Mouse (Mus musculus) right cerebral cortex, postnatal 4 days (tissue): ENCODE measurements around the gene Gmds.

Experiments used
- DNase-seq: peaks from one replicate; pipeline ENCODE4 v3.0.0-alpha.2; 2022

Gmds gene

GRCm38 (mm10) chr13:31943482-31944275 is 394.9 kb downstream of the Gmds start:
- no peak for DNase-seq

GRCm38 (mm10) chr13:31929299-31929698 is 409.2 kb downstream of the Gmds start:
- DNase-seq = no peak

DNA sequence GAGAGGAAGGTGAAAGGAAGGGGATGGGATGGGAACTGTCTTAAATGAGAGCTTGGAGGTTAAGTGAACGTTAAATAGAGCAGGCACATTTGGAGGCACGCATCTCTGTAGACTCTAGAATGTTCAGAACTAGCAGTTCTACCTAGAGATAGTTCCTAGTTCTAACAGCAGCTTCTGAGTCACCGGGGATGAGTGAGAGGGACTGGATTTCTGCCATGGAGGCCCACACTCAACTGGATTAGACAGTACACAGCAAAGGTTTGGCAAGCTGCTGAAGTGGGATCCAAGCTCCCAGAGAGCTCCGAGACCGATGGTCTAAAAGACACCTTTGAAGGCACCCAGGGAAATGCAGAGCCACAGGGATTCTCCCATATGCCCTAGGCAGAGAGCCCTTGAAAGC is 411.9 kb downstream of the Gmds start:
- no peak for DNase-seq

DNA sequence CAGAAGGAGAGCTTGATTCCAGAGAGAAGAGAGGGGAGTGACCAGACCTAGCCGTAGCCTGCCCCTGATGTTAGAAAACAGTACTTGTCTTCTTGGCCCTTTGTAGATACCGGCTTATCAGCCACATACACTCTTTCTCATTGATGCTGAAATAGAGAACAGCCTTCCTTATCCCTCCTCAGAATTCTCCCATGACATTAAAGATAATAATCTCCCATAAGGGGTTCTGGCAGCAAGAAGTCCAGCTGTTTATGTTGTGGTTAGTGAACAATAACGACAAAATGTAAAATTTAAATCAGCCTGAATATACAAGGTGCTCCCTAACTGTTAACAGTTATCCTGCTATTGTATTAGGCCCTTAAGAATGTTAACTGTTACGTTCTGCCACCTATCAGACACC is 414.0 kb downstream of the Gmds start:
- DNase-seq = no peak

DNA sequence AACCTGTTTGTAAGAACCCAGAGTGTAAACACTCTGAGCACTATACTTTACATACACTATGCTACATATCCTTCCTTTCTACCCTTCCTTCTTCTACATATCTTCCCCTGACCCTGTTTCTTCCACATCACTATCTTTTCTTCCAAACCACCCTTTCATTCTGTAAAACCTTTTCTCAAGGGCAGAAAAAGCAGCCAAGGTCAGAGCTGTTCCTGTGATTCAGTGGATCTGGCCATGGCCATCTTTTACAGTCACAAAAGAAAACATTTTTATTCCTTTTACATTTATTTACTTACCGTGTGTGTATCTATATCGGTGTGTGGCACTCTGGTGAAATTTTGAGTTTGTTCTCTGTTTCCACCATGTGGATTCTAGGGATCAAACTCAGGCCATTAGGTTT is 418.8 kb downstream of the Gmds start:
- DNase-seq = no peak

GRCm38 (mm10) chr13:31917387-31917786 is 421.2 kb downstream of the Gmds start:
- no peak for DNase-seq

- no peak for DNase-seq
Measured at GRCm38 (mm10) chr13:31915748-31916147, 422.8 kb downstream of the Gmds start.

- DNase-seq = no peak
Measured at GRCm38 (mm10) chr13:31914901-31915587, 423.5 kb downstream of the Gmds start.

- no peak for DNase-seq
Measured at GRCm38 (mm10) chr13:31911956-31912355, 426.6 kb downstream of the Gmds start.

- no peak for DNase-seq
Measured at GRCm38 (mm10) chr13:31911362-31911761, 427.2 kb downstream of the Gmds start.

DNA sequence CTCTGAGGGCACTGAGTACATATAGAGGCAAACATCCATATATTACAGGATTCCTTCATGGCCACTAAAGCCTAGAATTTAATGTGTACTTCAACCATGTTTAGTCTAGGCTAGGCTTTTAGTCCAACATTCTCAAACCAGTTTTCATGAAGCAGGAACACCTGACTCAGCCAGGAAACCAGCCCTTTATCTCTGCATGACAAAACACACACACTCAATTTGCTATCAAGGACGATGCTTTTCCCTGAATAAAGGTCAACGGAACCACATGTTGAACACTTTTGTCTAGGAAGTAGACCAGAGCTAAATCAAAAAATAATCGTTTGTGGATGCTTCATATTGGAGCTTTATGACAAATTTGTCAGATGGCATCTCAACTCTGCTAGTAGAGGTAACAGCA is 429.5 kb downstream of the Gmds start:
- no peak for DNase-seq

- no peak for DNase-seq
Measured at GRCm38 (mm10) chr13:31906514-31906913, 432.0 kb downstream of the Gmds start.

GRCm38 (mm10) chr13:31900191-31900590 is 438.3 kb downstream of the Gmds start:
- no peak for DNase-seq

- DNase-seq = no peak
Measured at GRCm38 (mm10) chr13:31899392-31899791, 439.1 kb downstream of the Gmds start.

DNA sequence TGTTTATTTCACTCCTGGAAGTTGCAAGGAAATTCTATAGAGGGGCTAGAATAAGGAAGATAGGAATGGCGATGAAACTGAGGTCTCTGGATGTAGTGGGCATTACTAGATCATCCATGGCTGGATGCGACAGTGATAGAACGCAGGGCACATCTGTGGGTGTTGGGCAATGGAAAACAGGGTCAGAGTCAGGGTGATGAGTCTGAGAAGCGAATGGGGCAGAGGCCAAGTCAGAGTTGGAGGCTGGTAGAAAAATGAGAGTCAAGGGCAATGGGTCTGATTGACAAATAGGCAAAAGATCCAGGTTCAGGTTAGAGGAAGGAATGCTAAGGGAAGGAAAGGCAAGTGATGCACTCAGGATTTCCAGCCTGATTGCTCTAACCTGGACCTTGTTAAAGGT is 441.0 kb downstream of the Gmds start:
- DNase-seq = no peak

DNA sequence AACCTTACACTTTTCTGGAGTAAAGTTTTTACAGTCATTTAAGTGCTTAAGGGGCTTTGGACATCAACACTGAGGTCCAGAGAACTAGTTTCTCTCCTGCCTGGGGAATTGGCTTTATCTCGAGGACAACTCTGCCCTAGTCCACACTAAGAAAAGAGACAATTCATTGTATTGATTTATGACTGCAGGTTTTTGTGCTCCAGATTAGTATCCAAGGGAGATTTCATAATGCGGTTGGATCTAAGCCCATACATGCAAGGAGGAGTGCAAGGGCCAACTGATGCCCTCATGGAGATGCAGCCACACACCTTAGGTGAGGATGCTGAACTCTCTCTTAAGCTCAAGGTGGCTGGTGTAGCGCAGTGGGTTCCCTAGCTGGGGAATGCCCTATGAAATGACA is 444.0 kb downstream of the Gmds start:
- no peak for DNase-seq

DNA sequence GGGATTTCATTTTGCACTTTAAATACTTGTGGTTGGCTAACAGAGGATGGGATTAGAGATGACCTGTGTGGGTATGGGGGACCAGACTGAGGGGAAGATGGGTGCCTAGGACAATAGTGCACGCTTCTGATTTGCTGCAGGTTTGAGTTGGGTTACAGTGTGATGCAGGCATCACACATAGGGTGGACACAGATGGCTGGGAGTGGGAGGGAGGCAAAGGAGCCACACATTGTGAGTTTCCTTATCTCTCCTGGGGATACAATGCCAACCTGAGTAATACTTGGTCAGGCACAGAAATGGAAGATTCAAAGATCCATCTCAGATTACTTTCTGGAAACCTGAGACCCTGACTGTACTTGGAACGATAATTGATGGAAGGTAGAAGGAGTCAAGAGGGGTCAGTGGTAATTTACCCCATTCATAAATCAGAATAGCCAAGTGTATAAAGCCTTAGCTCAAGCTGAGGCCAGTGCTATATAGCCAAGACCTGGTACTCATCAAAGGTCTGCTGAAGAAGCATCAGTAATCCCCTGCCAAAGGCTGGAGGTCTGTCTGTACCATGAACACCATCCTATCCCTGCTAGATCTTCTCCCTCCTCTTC is 445.5 kb downstream of the Gmds start:
- no peak for DNase-seq

DNA sequence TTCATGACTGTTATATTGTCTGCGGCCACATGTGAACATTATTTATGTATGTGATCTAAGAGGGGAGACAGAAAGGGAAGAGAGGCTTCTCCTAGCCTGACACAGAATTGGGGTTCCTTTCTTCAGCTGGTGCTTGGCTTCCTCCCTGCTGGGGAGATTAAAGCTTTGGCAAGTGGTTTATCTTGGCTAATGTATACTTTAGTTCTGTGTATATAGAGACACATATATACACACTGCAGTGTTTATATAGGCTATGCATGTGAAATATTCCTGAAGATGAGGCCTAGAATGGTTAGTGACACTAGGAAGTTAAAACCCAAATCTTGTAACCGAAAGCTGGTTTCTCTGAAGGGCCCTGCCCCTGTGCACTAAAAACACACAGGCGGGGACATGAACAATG is 450.0 kb downstream of the Gmds start:
- DNase-seq = no peak

GRCm38 (mm10) chr13:31885769-31886168 is 452.8 kb downstream of the Gmds start:
- no peak for DNase-seq

GRCm38 (mm10) chr13:31878805-31879477 is 459.6 kb downstream of the Gmds start:
- DNase-seq = no peak

- DNase-seq = no peak
Measured at GRCm38 (mm10) chr13:31877061-31877460, 461.5 kb downstream of the Gmds start.

GRCm38 (mm10) chr13:31874427-31874826 is 464.1 kb downstream of the Gmds start:
- no peak for DNase-seq

DNA sequence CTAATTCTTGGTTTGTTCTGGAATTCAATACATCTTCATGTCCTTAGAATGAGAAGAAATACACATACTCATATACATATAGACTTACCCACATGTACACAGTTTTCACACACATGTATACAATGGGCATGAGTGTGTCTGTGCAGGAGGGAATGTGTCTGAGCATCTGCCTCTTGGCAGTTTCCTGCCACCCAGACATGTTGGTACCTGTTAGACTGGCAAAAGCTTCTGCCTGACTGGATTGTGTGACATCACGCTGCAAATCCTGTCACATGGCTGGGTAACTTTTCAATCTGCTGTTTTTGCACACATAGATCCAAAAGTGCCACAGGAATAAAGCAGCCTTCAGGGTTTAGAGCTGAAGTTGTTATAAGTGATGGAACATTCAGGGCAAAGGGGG is 465.3 kb downstream of the Gmds start:
- no peak for DNase-seq

GRCm38 (mm10) chr13:31864786-31865185 is 473.8 kb downstream of the Gmds start:
- no peak for DNase-seq
